Mouse (Mus musculus): ENCODE results near the gene Il12rb2. TPM values are rescaled to one million over a fixed set of nuclear protein-coding genes. Genes with fewer than 3 reads are reported as not detected.

The Il12rb2 gene
- polyA plus RNA-seq, 1 experiment from 2014 or later: not detected

- peak overlapping the region; percentile 21; the same call in 1 of the 2 replicates for H3K4me2 ChIP-seq (replicated peaks; ENCODE audit: low read depth)
These were observed 75.3 kb downstream of the Il12rb2 start for GRCm38 (mm10) chr6:67300710-67301163.

GRCm38 (mm10) chr6:67300300-67300699, 75.7 kb downstream of the Il12rb2 start:
- H3K9me3 ChIP-seq (ENCODE audit: control insufficient read depth): no peaks in the 10 kb centered on the region
- no peak overlapping the region for H3K9ac ChIP-seq (ENCODE audit: low read depth, low read length)
- TF ChIP-seq CTCF (IDR thresholded peaks at IDR 0.05; ENCODE audit: low read depth): no peak
- H3K4me2 ChIP-seq (replicated peaks; ENCODE audit: low read depth): peak overlapping the region; percentile 21
- H3K27me3 ChIP-seq (replicated peaks; ENCODE audit: control insufficient read depth, insufficient read depth, low read length): no peaks in the 10 kb centered on the region
- peak; percentile 91 for ATAC-seq
- WGBS: 29% methylated on average over 4 of the region's 4 CpGs
- peak overlapping the region; percentile 70 for H3K27ac ChIP-seq (ENCODE audit: low read depth, low read length)
- no peak overlapping the region for H3K4me3 ChIP-seq (ENCODE audit: low read depth, low read length)
- no peaks in the 10 kb centered on the region for H3K4me1 ChIP-seq (replicated peaks; ENCODE audit: control insufficient read depth, insufficient read depth, low read length)
- H3K36me3 ChIP-seq (ENCODE audit: control insufficient read depth, insufficient read depth): no peaks in the 10 kb centered on the region

More at GRCm38 (mm10) chr6:67300710-67301163, 75.3 kb downstream of the Il12rb2 start:
- H3K27ac ChIP-seq (ENCODE audit: low read depth, low read length): peak overlapping the region; percentile 70
- H3K4me3 ChIP-seq (ENCODE audit: low read depth, low read length): no peak overlapping the region
- no peaks in the 10 kb centered on the region for H3K27me3 ChIP-seq (replicated peaks; ENCODE audit: control insufficient read depth, insufficient read depth, low read length)
- TF ChIP-seq CTCF (IDR thresholded peaks at IDR 0.05; ENCODE audit: low read depth): no peak
- no peaks in the 10 kb centered on the region for H3K4me1 ChIP-seq (replicated peaks; ENCODE audit: control insufficient read depth, insufficient read depth, low read length)
- no peak overlapping the region for H3K9ac ChIP-seq (ENCODE audit: low read depth, low read length)
- 19% methylated on average over 6 of the region's 6 CpGs for WGBS
- ATAC-seq: peak; percentile 75
- H3K36me3 ChIP-seq (ENCODE audit: control insufficient read depth, insufficient read depth): no peaks in the 10 kb centered on the region
- H3K9me3 ChIP-seq (ENCODE audit: control insufficient read depth): no peaks in the 10 kb centered on the region

- TF ChIP-seq CTCF (IDR thresholded peaks at IDR 0.05; ENCODE audit: low read depth): no peak
- Histone ChIP-seq H3K27me3 (replicated peaks; ENCODE audit: control insufficient read depth, insufficient read depth, low read length) (no peaks in the 10 kb centered on the region), H3K4me3 (ENCODE audit: low read depth, low read length) (no peak overlapping the region), H3K4me1 (replicated peaks; ENCODE audit: control insufficient read depth, insufficient read depth, low read length) (no peaks in the 10 kb centered on the region), H3K4me2 (replicated peaks; ENCODE audit: low read depth) (no peak overlapping the region), H3K9me3 (ENCODE audit: control insufficient read depth) (no peaks in the 10 kb centered on the region), H3K36me3 (ENCODE audit: control insufficient read depth, insufficient read depth) (no peaks in the 10 kb centered on the region), H3K9ac (ENCODE audit: low read depth, low read length) (no peak overlapping the region), H3K27ac (ENCODE audit: low read depth, low read length) (no peak overlapping the region)
- ATAC-seq: no peak
- WGBS: 86% methylated on average over 5 of the region's 5 CpGs
These were observed 77.2 kb downstream of the Il12rb2 start for GRCm38 (mm10) chr6:67298742-67299141.

GRCm38 (mm10) chr6:67296126-67296525, 79.9 kb downstream of the Il12rb2 start:
- Histone ChIP-seq H3K9ac (ENCODE audit: low read depth, low read length) (no peak overlapping the region), H3K4me2 (replicated peaks; ENCODE audit: low read depth) (no peak overlapping the region), H3K9me3 (ENCODE audit: control insufficient read depth) (no peaks in the 10 kb centered on the region), H3K4me3 (ENCODE audit: low read depth, low read length) (no peak overlapping the region), H3K4me1 (replicated peaks; ENCODE audit: control insufficient read depth, insufficient read depth, low read length) (no peaks in the 10 kb centered on the region), H3K27ac (ENCODE audit: low read depth, low read length) (no peak overlapping the region), H3K27me3 (replicated peaks; ENCODE audit: control insufficient read depth, insufficient read depth, low read length) (no peaks in the 10 kb centered on the region), H3K36me3 (ENCODE audit: control insufficient read depth, insufficient read depth) (no peaks in the 10 kb centered on the region)
- TF ChIP-seq CTCF (IDR thresholded peaks at IDR 0.05; ENCODE audit: low read depth): peak; percentile 71
- 46% methylated on average over 5 of the region's 5 CpGs for WGBS
- ATAC-seq: no peak

DNA sequence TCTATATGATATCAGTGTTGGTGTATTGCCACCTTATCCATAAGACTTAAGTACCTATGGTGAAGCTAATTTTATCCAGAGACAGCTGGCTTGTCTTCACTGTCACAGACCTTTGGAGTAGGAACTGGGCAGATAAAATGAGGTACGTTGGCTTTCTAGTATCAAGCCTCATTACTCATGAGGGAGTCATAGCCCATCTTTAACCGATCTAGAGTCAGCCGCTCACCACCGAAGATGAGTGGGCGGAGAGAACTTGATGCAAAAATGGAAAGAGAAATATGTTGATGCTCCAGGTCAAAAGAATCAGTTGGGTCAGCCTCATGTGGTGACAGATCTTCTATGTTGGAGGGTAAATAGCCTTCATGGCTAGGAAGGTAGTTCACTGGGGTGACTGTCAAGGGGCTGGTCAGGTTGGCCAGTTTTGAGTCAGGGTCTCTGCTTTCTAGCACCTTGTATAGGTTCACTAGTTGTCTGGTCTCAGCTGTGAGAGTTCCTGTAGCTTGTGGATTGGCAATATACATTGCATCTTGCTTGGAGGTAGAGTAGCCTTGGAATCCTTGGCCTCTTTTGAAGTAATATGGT, 83.9 kb downstream of the Il12rb2 start:
- no peak overlapping the region for H3K27ac ChIP-seq (ENCODE audit: low read depth, low read length)
- no peak overlapping the region for H3K4me3 ChIP-seq (ENCODE audit: low read depth, low read length)
- H3K9ac ChIP-seq (ENCODE audit: low read depth, low read length): no peak overlapping the region
- no peak for ATAC-seq
- H3K4me2 ChIP-seq (replicated peaks; ENCODE audit: low read depth): no peak overlapping the region
- no peak for TF ChIP-seq CTCF (IDR thresholded peaks at IDR 0.05; ENCODE audit: low read depth)
- H3K27me3 ChIP-seq (replicated peaks; ENCODE audit: control insufficient read depth, insufficient read depth, low read length): no peaks in the 10 kb centered on the region
- 85% methylated on average over 5 of the region's 5 CpGs for WGBS
- no peaks in the 10 kb centered on the region for H3K4me1 ChIP-seq (replicated peaks; ENCODE audit: control insufficient read depth, insufficient read depth, low read length)
- no peaks in the 10 kb centered on the region for H3K36me3 ChIP-seq (ENCODE audit: control insufficient read depth, insufficient read depth)
- H3K9me3 ChIP-seq (ENCODE audit: control insufficient read depth): no peaks in the 10 kb centered on the region

GRCm38 (mm10) chr6:67282897-67283296, 93.1 kb downstream of the Il12rb2 start:
- H3K27ac ChIP-seq (ENCODE audit: low read depth, low read length): no peak overlapping the region
- H3K4me2 ChIP-seq (replicated peaks; ENCODE audit: low read depth): no peak overlapping the region
- no peak overlapping the region for H3K4me3 ChIP-seq (ENCODE audit: low read depth, low read length)
- peaks cover 39% of the 10 kb centered on the region for H3K36me3 ChIP-seq (ENCODE audit: control insufficient read depth, insufficient read depth)
- no peak for ATAC-seq
- H3K27me3 ChIP-seq (replicated peaks; ENCODE audit: control insufficient read depth, insufficient read depth, low read length): no peaks in the 10 kb centered on the region
- H3K9me3 ChIP-seq (ENCODE audit: control insufficient read depth): no peaks in the 10 kb centered on the region
- 68% methylated on average over 1 of the region's 1 CpGs for WGBS
- no peak overlapping the region for H3K9ac ChIP-seq (ENCODE audit: low read depth, low read length)
- no peak for TF ChIP-seq CTCF (IDR thresholded peaks at IDR 0.05; ENCODE audit: low read depth)
- no peaks in the 10 kb centered on the region for H3K4me1 ChIP-seq (replicated peaks; ENCODE audit: control insufficient read depth, insufficient read depth, low read length)

Measured in intestine, postnatal 0 days (tissue).